Mouse (Mus musculus) lung, embryonic 15.5 days (tissue): ENCODE results near the gene Ssc5d. TPM values are rescaled to one million over a fixed set of nuclear protein-coding genes. Genes with fewer than 3 reads are reported as not detected.

Experiments
- ATAC-seq: fragments of 200-750 bp; cut with Nextera tagmentation; 2 replicates; pipeline ENCODE4 v1.8.0; 2017; ENCODE audit warnings: moderate number of reproducible peaks, borderline replicate concordance; ENCODE audit not compliant: low FRiP score, low TSS enrichment; ENCODE audit errors: extremely low read depth
- H3K27ac ChIP-seq: fragments of 300-500 bp; sonication (generic); 2 replicates; pipeline ENCODE4 v1.5.1; 2015; ENCODE audit warnings: moderate library complexity, mild to moderate bottlenecking, inconsistent platforms
- H3K27me3 ChIP-seq: fragments of 300-500 bp; sonication (generic); 2 replicates; pipeline ENCODE4 v1.6.1; 2015; ENCODE audit warnings: inconsistent platforms
- H3K36me3 ChIP-seq: fragments of 300-500 bp; sonication (generic); 2 replicates; pipeline ENCODE4 v1.6.1; 2015; ENCODE audit warnings: inconsistent platforms
- H3K4me1 ChIP-seq: fragments of 300-500 bp; sonication (generic); 2 replicates; pipeline ENCODE4 v1.6.1; 2015; ENCODE audit warnings: inconsistent platforms
- H3K4me2 ChIP-seq: fragments of 300-500 bp; sonication (generic); 2 replicates; pipeline ENCODE4 v1.6.1; 2015; ENCODE audit warnings: inconsistent platforms, mild to moderate bottlenecking, moderate library complexity
- H3K4me3 ChIP-seq: fragments of 300-500 bp; sonication (generic); 2 replicates; pipeline ENCODE4 v1.5.1; 2015; ENCODE audit warnings: mild to moderate bottlenecking, inconsistent platforms
- H3K9ac ChIP-seq: fragments of 300-500 bp; sonication (generic); 2 replicates; pipeline ENCODE4 v1.6.1; 2015; ENCODE audit warnings: inconsistent platforms
- H3K9me3 ChIP-seq: fragments of 300-500 bp; sonication (generic); 2 replicates; pipeline ENCODE4 v1.6.1; 2016; ENCODE audit warnings: inconsistent platforms
- WGBS: fragments of 180-500 bp; shearing (Covaris S2); methylation state at CpG from one replicate; pipeline ENCODE4 v1.1.7; 2015; 5-methylcytosine and 5-hydroxymethylcytosine counted together
- polyA plus RNA-seq: library from polyadenylated mRNA; unstranded; fragments of >200 nt; fragmentation: Nextera tagmentation; extraction: Ambion mirVana; gene quantifications from 2 replicates; pipeline ENCODE4 v1.2.1, GENCODE M21; 2015

The Ssc5d gene
- polyA plus RNA-seq, 1 experiment from 2014 or later: 2.2 TPM

DNA sequence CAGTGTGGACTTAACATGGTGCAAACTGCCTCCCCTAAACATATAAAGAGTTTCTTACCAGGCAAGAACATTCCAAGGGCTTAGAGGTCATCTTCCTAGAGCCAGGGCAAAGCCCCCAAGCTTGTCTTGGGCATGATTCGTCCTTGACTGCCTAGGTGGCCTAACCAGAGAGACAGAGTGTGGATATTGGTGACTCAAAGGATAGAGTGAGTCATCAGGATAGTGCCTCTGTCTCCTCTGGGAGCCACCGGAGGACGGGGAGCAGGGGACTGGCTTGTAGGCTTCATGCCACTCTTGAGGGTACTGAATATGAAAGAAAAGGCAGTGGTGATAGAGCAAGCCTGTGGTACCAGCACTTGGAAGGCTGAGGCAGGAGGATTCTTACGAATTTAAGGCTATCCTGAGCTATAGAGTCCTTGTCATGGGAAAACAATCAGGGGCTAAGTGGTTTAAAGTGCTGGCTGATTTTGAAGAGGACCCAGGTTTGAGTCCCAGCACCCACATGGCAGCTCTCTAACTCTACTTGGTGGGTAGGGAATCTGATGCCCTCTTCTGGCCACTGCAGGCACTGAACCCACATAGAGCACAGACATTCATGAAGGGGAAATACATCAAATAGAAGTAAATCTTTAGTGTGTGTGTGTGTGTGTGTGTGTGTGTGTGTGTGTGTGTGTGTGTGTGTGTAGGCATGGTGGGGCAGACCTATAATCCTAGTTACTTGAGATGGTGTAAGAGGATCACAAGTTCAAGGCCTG, 8.8 kb downstream of the Ssc5d start:
- Histone ChIP-seq H3K36me3 (no peaks in the 10 kb centered on the region), H3K27ac (no peak overlapping the region), H3K4me2 (no peak overlapping the region), H3K9me3 (no peaks in the 10 kb centered on the region), H3K4me1 (no peaks in the 10 kb centered on the region), H3K27me3 (no peaks in the 10 kb centered on the region), H3K4me3 (no peak overlapping the region), H3K9ac (no peak overlapping the region)
- ATAC-seq: no peak
- 77% methylated on average over 4 of the region's 4 CpGs for WGBS

DNA sequence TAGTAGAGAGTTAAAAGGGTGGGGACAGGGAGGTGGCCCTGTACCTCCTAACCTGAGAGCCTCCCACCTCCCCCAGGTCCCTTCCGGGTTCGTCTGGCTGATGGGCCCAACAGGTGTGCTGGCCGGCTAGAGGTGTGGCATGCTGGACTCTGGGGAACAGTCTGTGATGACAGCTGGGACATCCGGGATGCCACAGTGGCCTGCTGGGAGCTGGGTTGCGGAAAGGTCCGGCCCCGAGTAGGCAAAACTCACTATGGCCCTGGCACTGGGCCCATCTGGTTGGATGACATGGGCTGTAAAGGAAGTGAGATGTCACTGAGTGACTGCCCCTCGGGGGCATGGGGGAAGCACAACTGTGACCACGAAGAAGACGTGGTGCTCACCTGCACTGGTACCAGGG, 11.2 kb downstream of the Ssc5d start:
- Histone ChIP-seq H3K4me2 (no peak overlapping the region), H3K36me3 (no peaks in the 10 kb centered on the region), H3K9ac (no peak overlapping the region), H3K27me3 (no peaks in the 10 kb centered on the region), H3K9me3 (no peaks in the 10 kb centered on the region), H3K4me3 (no peak overlapping the region), H3K27ac (no peak overlapping the region), H3K4me1 (no peaks in the 10 kb centered on the region)
- WGBS: 65% methylated on average over 10 of the region's 10 CpGs
- ATAC-seq: no peak

DNA sequence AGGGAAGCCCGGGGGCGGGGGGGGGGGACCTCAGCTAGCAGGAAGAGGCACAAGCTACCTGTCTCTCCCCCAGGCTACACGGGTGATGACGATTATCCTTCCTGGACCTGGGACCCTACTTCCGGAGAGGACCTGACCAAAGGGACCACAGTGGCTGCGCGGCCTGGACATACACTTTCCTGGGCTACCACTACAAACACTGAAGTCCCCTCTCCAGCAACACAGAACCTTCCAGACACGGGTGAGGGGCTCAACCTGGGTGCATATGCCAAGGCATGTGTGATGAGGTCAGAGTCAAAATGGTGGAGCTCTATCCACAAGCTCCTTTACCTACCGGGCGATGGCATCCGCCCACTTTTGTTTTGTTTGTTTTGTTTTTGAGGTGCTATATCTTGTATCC, 11.8 kb downstream of the Ssc5d start:
- Histone ChIP-seq H3K4me1 (no peaks in the 10 kb centered on the region), H3K9ac (no peak overlapping the region), H3K4me2 (no peak overlapping the region), H3K27ac (no peak overlapping the region), H3K4me3 (no peak overlapping the region), H3K36me3 (no peaks in the 10 kb centered on the region), H3K9me3 (no peaks in the 10 kb centered on the region), H3K27me3 (no peaks in the 10 kb centered on the region)
- ATAC-seq: no peak
- 65% methylated on average over 11 of the region's 11 CpGs for WGBS

DNA sequence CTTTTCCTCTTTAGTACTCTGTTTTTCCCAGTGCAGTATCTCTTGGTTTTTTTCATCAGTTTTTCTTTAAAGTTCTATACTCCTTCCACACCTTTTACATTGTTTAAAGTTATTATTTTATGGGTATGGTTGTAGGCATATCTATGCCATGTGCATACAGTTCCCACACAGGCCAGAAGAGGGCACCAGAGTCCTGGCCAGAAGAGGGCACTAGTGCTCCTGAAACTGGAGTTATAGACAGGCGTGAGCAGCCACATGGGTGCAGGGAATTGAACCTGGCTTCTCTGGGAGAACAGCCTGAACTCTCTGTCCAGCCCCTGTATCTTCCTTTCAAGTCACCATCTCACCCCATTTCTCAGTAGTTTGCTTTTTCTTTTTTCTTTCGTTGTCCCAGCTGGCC, 12.9 kb downstream of the Ssc5d start:
- no peak overlapping the region for H3K4me2 ChIP-seq
- no peak overlapping the region for H3K27ac ChIP-seq
- no peak overlapping the region for H3K4me3 ChIP-seq
- ATAC-seq: no peak
- H3K27me3 ChIP-seq: no peaks in the 10 kb centered on the region
- no peaks in the 10 kb centered on the region for H3K36me3 ChIP-seq
- WGBS: 37% methylated on average over 2 of the region's 2 CpGs
- no peaks in the 10 kb centered on the region for H3K9me3 ChIP-seq
- no peak overlapping the region for H3K9ac ChIP-seq
- peaks cover 2% of the 10 kb centered on the region; the same call in 1 of the 2 replicates for H3K4me1 ChIP-seq

DNA sequence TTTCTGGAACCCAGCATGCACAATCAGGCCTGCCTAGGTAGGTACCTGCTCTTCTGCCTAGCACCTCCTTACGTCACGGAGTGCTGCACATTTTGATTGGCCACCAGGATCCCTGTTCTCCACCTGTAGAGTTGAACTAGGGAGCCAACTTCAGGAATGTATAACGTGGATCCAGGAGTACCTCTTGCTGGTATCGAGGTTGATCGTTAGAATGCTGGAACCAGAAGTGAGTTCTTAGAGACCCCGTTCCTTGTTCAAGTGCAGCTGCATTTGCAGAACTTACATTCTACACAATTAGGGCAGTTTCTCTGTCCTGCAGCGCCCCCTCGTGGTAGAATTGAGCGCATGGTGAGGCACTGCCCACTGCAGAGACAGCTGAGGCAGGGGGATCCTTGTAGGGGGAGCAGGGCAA, 14.5 kb downstream of the Ssc5d start:
- Histone ChIP-seq H3K9me3 (no peaks in the 10 kb centered on the region), H3K27me3 (no peaks in the 10 kb centered on the region), H3K36me3 (no peaks in the 10 kb centered on the region), H3K9ac (no peak overlapping the region), H3K4me1 (peaks cover 3% of the 10 kb centered on the region; the same call in 1 of the 2 replicates), H3K4me3 (no peak overlapping the region), H3K27ac (no peak overlapping the region), H3K4me2 (no peak overlapping the region)
- no peak for ATAC-seq
- WGBS: 20% methylated on average over 9 of the region's 9 CpGs

DNA sequence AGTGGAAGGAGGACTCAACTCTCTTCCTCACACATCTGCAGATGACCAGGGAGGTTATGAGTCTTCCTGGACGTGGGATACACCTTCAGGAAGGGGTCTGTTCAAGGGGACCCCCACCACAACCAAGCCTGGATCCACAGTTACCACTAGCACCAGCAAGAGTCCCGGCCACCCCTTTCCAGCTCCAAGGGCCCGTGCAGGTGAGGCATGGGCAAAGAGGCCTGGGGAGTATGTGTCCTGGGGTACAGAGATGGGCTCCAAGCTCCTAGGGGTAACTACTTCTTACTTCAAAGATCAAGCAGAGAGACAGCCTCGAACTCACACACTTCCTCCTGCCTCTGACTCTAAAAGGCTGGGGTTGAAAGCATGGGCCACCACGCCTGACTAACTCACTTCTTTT, 17.1 kb downstream of the Ssc5d start:
- Histone ChIP-seq H3K9me3 (no peaks in the 10 kb centered on the region), H3K27ac (no peak overlapping the region), H3K36me3 (no peaks in the 10 kb centered on the region), H3K9ac (no peak overlapping the region), H3K4me1 (peaks cover 3% of the 10 kb centered on the region; the same call in 1 of the 2 replicates), H3K27me3 (no peaks in the 10 kb centered on the region), H3K4me2 (no peak overlapping the region), H3K4me3 (no peak overlapping the region)
- WGBS: 40% methylated on average over 5 of the region's 5 CpGs
- no peak for ATAC-seq

DNA sequence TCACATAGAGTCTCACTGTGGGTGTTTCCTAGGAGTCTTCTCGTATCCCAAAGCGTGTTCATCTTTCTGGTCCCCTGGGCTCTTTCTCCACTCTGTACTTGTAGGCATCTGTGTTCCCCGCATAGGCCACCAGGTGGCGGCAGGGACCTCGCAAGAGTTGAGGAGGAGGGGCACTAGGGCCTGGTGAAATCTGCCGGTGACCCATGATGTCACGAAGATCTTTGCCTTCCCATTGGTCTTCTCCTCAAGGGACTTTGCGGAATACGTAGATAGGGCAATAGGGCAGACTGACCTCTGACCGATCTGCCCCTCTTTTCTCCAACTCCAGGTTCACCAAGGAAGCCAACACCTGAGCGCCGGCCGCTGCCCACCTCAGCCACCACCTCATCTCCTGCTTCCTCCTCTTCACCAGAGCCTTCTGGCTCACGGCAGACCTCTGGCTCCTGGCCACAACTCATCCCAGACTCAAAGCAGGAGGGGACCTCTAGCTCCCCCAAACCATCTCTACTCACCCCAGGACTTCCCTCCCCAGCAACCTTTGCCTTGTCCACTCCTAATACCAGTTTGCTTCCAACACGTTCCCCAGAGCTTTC, 17.7 kb downstream of the Ssc5d start:
- H3K9me3 ChIP-seq: no peaks in the 10 kb centered on the region
- no peak overlapping the region for H3K9ac ChIP-seq
- H3K4me2 ChIP-seq: peak overlapping the region; percentile 55
- H3K27ac ChIP-seq: no peak overlapping the region
- WGBS: 19% methylated on average over 15 of the region's 15 CpGs
- H3K4me3 ChIP-seq: peak overlapping the region; percentile 31
- H3K27me3 ChIP-seq: no peaks in the 10 kb centered on the region
- H3K36me3 ChIP-seq: no peaks in the 10 kb centered on the region
- H3K4me1 ChIP-seq: peaks cover 3% of the 10 kb centered on the region; the same call in 1 of the 2 replicates
- peak; percentile 85 for ATAC-seq

DNA sequence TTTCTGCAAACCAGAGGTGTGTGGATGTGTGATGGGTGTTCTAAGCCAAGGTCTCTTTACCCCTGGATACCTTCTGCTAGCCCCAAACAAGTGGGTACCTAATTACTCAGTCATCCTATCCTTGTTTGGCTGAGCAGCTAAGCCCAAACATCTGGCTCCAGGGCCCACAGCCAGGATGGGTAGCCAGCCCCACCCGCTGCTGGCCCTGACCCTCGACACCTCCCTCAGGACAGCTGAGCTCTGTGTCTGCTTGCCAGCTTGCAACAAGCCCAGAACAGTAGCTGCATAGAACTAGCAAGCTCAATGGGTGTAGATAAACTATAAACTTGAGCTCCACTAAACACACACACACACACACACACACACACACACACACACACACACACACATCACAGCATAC, 22.3 kb downstream of the Ssc5d start:
- H3K27me3 ChIP-seq: no peaks in the 10 kb centered on the region
- H3K36me3 ChIP-seq: no peaks in the 10 kb centered on the region
- ATAC-seq: no peak
- no peak overlapping the region for H3K27ac ChIP-seq
- 13% methylated on average over 2 of the region's 2 CpGs for WGBS
- no peaks in the 10 kb centered on the region for H3K9me3 ChIP-seq
- peaks cover 3% of the 10 kb centered on the region; the same call in 1 of the 2 replicates for H3K4me1 ChIP-seq
- no peak overlapping the region for H3K9ac ChIP-seq
- no peak overlapping the region for H3K4me2 ChIP-seq
- no peak overlapping the region for H3K4me3 ChIP-seq

DNA sequence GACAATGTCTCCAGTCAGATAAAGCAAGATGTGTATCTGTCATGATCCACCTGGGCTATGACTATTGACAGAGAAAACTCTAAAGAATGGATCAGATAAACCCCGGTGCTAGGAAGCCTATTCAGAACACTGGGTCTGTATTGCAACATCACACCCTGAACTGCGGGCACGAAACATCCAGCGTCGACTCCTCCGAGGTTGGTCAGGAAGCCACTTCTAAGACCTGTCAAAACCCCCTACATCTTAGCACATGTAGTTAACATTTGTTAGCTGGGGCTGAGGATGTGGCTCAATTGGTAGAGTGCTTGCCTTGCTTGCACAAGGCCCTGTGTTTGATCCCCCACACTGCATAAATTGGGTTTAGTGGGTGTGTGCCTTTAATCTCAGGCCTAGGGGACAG, 22.8 kb downstream of the Ssc5d start:
- H3K36me3 ChIP-seq: no peaks in the 10 kb centered on the region
- no peak overlapping the region for H3K4me3 ChIP-seq
- no peaks in the 10 kb centered on the region for H3K27me3 ChIP-seq
- WGBS: 29% methylated on average over 6 of the region's 6 CpGs
- ATAC-seq: no peak
- no peak overlapping the region for H3K4me2 ChIP-seq
- no peak overlapping the region for H3K9ac ChIP-seq
- peaks cover 4% of the 10 kb centered on the region for H3K4me1 ChIP-seq
- no peaks in the 10 kb centered on the region for H3K9me3 ChIP-seq
- no peak overlapping the region for H3K27ac ChIP-seq

DNA sequence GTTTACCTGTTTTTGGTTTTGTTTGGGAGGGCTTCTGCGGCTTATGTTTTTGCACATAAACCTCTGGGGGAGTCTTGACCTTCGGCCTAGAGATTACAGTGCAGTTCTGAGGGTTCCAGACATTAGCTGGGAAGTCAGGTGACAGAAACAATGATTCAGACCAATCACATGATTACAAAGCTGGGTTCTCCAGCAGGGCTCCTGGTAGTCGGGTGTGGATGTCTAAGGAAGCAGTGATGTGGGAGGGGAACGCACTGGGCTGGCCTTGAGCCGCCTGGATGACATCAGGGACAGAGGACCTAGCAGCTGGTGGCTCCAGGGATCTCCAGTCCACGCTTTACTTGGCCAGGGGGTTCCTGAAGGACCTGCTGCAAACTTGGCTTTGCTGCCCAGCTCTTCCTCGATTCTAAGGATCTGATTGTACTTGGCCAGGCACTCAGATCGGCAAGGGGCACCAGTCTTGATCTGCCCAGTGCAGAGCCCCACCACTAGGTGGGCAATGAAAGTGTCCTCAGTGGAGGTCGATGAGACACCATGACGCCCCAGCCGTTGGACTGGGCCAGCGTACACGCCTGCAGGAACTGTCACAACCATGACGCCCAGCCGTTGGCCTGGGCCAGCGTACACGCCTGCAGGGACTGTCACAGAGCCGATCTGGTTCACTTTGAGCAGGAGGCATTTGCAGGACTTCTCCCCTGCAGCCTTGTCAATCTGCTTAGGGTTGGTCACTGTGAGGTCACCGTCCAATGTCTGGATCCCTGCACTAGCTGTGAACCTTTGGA, 25.2 kb downstream of the Ssc5d start:
- Histone ChIP-seq H3K27me3 (no peaks in the 10 kb centered on the region), H3K27ac (no peak overlapping the region), H3K36me3 (no peaks in the 10 kb centered on the region), H3K4me3 (no peak overlapping the region), H3K9ac (no peak overlapping the region), H3K9me3 (no peaks in the 10 kb centered on the region), H3K4me2 (no peak overlapping the region), H3K4me1 (peaks cover 12% of the 10 kb centered on the region)
- WGBS: 79% methylated on average over 19 of the region's 19 CpGs
- no peak for ATAC-seq

DNA sequence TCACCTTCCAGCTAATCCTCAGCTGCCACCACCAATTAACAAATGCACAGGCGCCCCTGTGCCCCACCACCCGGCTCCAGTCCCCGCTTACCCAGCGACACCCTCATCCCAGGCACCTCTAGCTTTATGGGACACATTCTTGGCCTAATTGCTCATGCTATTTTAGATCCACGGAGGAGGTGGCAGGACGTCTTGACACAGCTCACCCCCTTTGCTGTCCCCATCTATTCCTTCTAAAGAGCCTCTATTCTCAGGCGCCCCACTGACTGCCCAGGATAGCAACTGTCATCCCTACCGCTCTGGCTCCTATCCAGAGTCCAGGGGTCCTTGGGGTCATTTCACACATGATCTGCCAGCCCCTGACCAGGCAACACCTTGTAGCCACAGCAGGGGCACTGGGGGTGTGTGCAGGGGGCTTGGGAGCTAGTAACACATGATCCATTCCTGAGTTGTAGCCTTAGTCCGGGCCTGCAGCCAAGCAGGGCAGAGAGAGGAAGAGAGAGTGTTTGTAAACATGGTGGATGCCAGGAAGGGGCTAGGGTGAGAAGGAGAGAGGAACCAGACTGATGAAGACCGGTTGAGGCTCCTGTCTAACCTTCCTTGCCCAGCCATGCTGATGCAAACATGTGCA, 28.3 kb downstream of the Ssc5d start:
- Histone ChIP-seq H3K27me3 (no peaks in the 10 kb centered on the region), H3K9ac (no peak overlapping the region), H3K9me3 (no peaks in the 10 kb centered on the region), H3K4me3 (no peak overlapping the region), H3K4me2 (no peak overlapping the region), H3K36me3 (no peaks in the 10 kb centered on the region), H3K4me1 (peaks cover 12% of the 10 kb centered on the region), H3K27ac (no peak overlapping the region)
- WGBS: 7% methylated on average over 10 of the region's 10 CpGs
- ATAC-seq: peak; percentile 73

DNA sequence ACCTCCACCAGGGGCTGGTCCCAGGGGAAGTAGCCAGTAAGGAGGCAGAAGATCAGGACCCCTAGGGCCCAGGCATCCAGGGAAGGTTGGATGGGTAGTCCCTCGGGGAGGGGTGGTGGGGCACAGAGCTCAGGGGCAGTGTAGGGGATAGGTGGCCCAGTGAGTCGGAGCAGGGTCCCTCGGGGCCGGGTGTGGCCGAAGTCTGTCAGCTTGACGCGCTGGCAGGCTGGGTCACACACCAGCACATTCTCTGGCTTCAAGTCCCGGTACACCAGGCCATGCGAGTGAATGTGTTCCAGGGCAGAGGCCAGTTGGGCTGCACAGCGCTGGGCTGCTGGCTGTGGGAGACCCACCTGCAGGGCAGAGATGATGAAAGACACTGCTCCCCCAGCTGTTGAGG, 31.8 kb downstream of the Ssc5d start:
- Histone ChIP-seq H3K4me2 (no peak overlapping the region), H3K4me1 (peaks cover 12% of the 10 kb centered on the region), H3K36me3 (no peaks in the 10 kb centered on the region), H3K9ac (no peak overlapping the region), H3K27ac (no peak overlapping the region), H3K4me3 (no peak overlapping the region), H3K9me3 (no peaks in the 10 kb centered on the region), H3K27me3 (no peaks in the 10 kb centered on the region)
- ATAC-seq: no peak
- 80% methylated on average over 10 of the region's 10 CpGs for WGBS
